24 mouse cellular contexts compared by ENCODE assay signal in the genomic region with DNA sequence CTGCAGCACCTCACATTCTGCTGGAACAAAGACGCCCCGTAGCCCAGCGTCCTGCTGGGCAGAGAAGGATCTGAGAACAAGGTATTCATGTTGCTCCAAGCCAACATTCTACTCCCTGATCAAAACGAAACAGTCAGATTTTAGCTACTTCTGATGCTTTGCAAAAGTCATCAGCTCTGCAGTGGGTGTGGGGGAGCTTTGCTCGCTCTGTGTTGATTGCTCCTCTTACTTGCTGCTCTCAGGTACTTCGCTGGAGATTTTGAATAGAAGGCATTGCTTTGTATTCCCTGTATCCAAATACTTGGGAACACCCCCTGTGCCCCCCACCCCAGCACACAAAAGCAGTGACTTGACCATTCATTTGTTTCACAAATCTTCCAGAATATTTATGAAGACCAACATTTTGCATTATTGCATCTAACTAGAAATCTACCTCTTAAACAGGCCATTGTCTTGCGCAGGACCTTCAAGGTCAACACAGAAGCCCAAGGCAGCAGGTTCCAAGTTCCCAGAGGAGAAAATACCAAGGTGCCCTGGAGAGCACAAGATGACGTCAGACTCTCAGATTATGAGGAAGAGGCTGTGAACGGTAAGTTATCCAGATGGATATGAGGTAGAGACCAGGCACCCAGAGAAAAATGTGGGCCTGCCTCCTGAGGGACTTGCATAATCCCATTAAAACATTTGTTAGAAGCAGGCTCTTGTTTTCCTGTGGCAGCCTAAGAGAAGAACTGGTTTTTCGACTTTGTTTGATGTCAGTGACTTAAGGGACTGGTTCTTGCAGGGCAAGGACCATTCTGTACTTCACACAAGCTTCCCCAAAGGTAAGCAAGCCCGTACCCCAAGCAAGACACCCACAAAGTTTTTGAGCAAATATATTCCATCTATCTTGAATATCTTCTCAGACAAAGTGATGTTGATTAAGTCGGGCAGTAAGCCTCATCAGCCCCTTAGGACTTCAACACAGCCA. TPM values are rescaled to one million over a fixed set of nuclear protein-coding genes. Genes with fewer than 3 reads are reported as not detected.
DNase-seq lines count a peak whose midpoint lies in the region; ATAC-seq and TF ChIP-seq lines count a peak whose summit lies in the region.
"Had no signal": no experiment of that assay in that cellular context is flagged by ENCODE, and none has a peak within 500 bp of the region (broad histone marks: within the 10 kb centered on the region; RNA-seq: fewer than 3 reads in every experiment).

No protein-coding gene starts in this region.

- no peaks in the 10 kb centered on the region for H3K36me3 ChIP-seq in lung, embryonic 14.5 days (ENCODE audit: insufficient read depth)
- H3K36me3 ChIP-seq in ES-E14 (ENCODE audit: control insufficient read depth, insufficient read depth, low read length, poor library complexity, severe bottlenecking): no peaks in the 10 kb centered on the region
- no peaks in the 10 kb centered on the region for H3K36me3 ChIP-seq in stomach, embryonic 15.5 days
- H3K36me3 ChIP-seq: heart, embryonic 13.5 days; limb, embryonic 13.5 days had no signal

- in situ Hi-C loops in ES-E14 (cut with MboI; ENCODE audit: low sequenced_read_pairs in 2 of 2, unreplicated experiment in 2 of 2): no loop called here

- H3K27ac ChIP-seq in lung, embryonic 14.5 days (ENCODE audit: low read depth): no peak overlapping the region
- H3K27ac ChIP-seq in ES-E14 (ENCODE audit: insufficient read depth, low read depth, low read length, poor library complexity, severe bottlenecking): 0 out of 2 replicates have a peak overlapping the region, but pooled peaks have one; percentile 24
- no peak overlapping the region for H3K27ac ChIP-seq in stomach, embryonic 15.5 days
- H3K27ac ChIP-seq: gastrocnemius, adult 2 months; heart, embryonic 13.5 days; hindbrain, embryonic 14.5 days; layer of hippocampus, adult 2 months; left cerebral cortex, adult 2 months; limb, embryonic 13.5 days had no signal

- no peak for ATAC-seq in lung, embryonic 14.5 days (ENCODE audit: insufficient read depth)
- peak; percentile 31; the same call in 1 of the 2 replicates for ATAC-seq in stomach, embryonic 15.5 days (ENCODE audit: insufficient read depth, low FRiP score, low read depth)
- ATAC-seq: forebrain, embryonic 14.5 days had no signal

- H3K4me3 ChIP-seq in lung, embryonic 14.5 days (ENCODE audit: low read depth, low read length): no peak overlapping the region
- no peak overlapping the region for H3K4me3 ChIP-seq in ES-E14 (ENCODE audit: insufficient read depth in 1 of 2, low read depth in 1 of 2, low read length in 2 of 2, poor library complexity in 1 of 2, severe bottlenecking in 1 of 2)
- no peak overlapping the region for H3K4me3 ChIP-seq in stomach, embryonic 15.5 days (replicated peaks)
- H3K4me3 ChIP-seq: gastrocnemius, adult 2 months; heart, embryonic 13.5 days; layer of hippocampus, adult 2 months; left cerebral cortex, adult 2 months; limb, embryonic 13.5 days had no signal

- no peaks in the 10 kb centered on the region for H3K4me1 ChIP-seq in lung, embryonic 14.5 days (ENCODE audit: insufficient read depth)
- H3K4me1 ChIP-seq in ES-E14 (ENCODE audit: control insufficient read depth in 2 of 2, insufficient read depth in 2 of 2, low read length in 2 of 2, poor library complexity in 1 of 2): peaks cover 2 to 10% of the 10 kb centered on the region in 2 experiments; a peak in 2 of 4 replicates
- no peaks in the 10 kb centered on the region; the same call in 1 of the 2 replicates for H3K4me1 ChIP-seq in stomach, embryonic 15.5 days
- H3K4me1 ChIP-seq: limb, embryonic 13.5 days had no signal

- peak; percentile 34 for DNase-seq in kidney, adult 11 months
- DNase-seq in kidney, postnatal 25 days: no peak
- DNase-seq in lung, embryonic 14.5 days: peak; percentile 19
- no peak for DNase-seq in lung, postnatal 14 days
- DNase-seq in ES-E14 (ENCODE audit: low read depth, low spot score): no peak
- no peak for DNase-seq in left cerebral cortex, adult 9 months (ENCODE audit: low spot score in 2 of 2)
- no peak for DNase-seq in spleen, adult 12 weeks (ENCODE audit: low spot score)
- DNase-seq: adrenal gland, adult 8-10 months; cerebellum, adult 8-10 months; cerebellum, postnatal 25 days; gastrocnemius, adult 2 months; heart, postnatal 10 days; kidney, postnatal 10 days; midbrain, embryonic 14.5 days; thymus, adult 18-20 months; thymus, postnatal 25 days had no signal

- H3K9ac ChIP-seq in lung, embryonic 14.5 days: no peak overlapping the region
- H3K9ac ChIP-seq in ES-E14 (ENCODE audit: insufficient read depth, low read depth, low read length, poor library complexity, severe bottlenecking): no peak overlapping the region
- no peak overlapping the region for H3K9ac ChIP-seq in stomach, embryonic 15.5 days
- H3K9ac ChIP-seq: heart, embryonic 13.5 days; hindbrain, embryonic 14.5 days; limb, embryonic 13.5 days had no signal

- no peaks in the 10 kb centered on the region for H3K9me3 ChIP-seq in lung, embryonic 14.5 days (ENCODE audit: low read depth, low read length)
- no peaks in the 10 kb centered on the region for H3K9me3 ChIP-seq in ES-E14 (ENCODE audit: control insufficient read depth, insufficient read depth, low read depth, low read length)
- H3K9me3 ChIP-seq in stomach, embryonic 15.5 days: no peaks in the 10 kb centered on the region
- H3K9me3 ChIP-seq: heart, embryonic 13.5 days had no signal

- H3K27me3 ChIP-seq in lung, embryonic 14.5 days (ENCODE audit: insufficient read depth, low read length): no peaks in the 10 kb centered on the region
- H3K27me3 ChIP-seq in stomach, embryonic 15.5 days (replicated peaks): no peaks in the 10 kb centered on the region

- 27% methylated on average over 12 of the region's 12 CpGs for WGBS in lung, embryonic 14.5 days
- WGBS in stomach, embryonic 15.5 days: 34% methylated on average over 12 of the region's 12 CpGs

- no peak overlapping the region for H3K4me2 ChIP-seq in lung, embryonic 14.5 days
- no peak overlapping the region for H3K4me2 ChIP-seq in stomach, embryonic 15.5 days
- H3K4me2 ChIP-seq: heart, embryonic 13.5 days; hindbrain, embryonic 14.5 days; limb, embryonic 13.5 days; liver, embryonic 11.5 days had no signal

- TF ChIP-seq CTCF in lung, embryonic 14.5 days (IDR thresholded peaks at IDR 0.05; ENCODE audit: low read depth): no peak

TF ChIP-seq in ES-E14, 5 proteins besides CTCF, POLR2A, EP300 and RAD21:
- no peak for TF ChIP-seq CHD2 (IDR thresholded peaks at IDR 0.05; ENCODE audit: low read depth, low read length)
- TF ChIP-seq ZNF384 (IDR thresholded peaks at IDR 0.05; ENCODE audit: low read depth, low read length): no peak
- no peak for TF ChIP-seq HCFC1 (IDR thresholded peaks at IDR 0.05; ENCODE audit: borderline replicate concordance, insufficient read depth, low read length)
- TF ChIP-seq ZC3H11A (IDR thresholded peaks at IDR 0.05; ENCODE audit: borderline replicate concordance, low read depth, low read length): no peak
- no peak for TF ChIP-seq MAFK (IDR thresholded peaks at IDR 0.05; ENCODE audit: insufficient read depth, low read depth, low read length)

RNA-seq across cellular contexts. Expression of gene Slc9a2, which starts 14.7 kb away (rescaled TPM):
- 0.07 TPM in 1 of 2 replicates, not detected in the other for polyA plus RNA-seq in lung, embryonic 14.5 days (2014; fragmentation: Nextera tagmentation; extraction: Ambion mirVana)
- 0.16 and 0.31 TPM in 2 replicates for total RNA-seq in ES-E14 (2012; rRNA removed)
- 1.8 and 2.3 TPM in 2 replicates for polyA plus RNA-seq in stomach, embryonic 15.5 days (2015; fragmentation: Nextera tagmentation; extraction: Ambion mirVana)
- polyA plus RNA-seq: liver, embryonic 11.5 days had no signal

Comparison
In these comparisons a context has a peak if more than half of its experiments do, and no peak if none do; other contexts are left out.
1. DNase-seq: peak in kidney, adult 11 months (single experiment) and lung, embryonic 14.5 days (single experiment); none in kidney, postnatal 25 days (0 of 2), lung, postnatal 14 days (single experiment), ES-E14 (single experiment), left cerebral cortex, adult 9 months (0 of 2) and spleen, adult 12 weeks (single experiment).